Mouse (Mus musculus) spleen, adult 2 months (tissue): ENCODE results near the gene Eif5a. TPM values are rescaled to one million over a fixed set of nuclear protein-coding genes. Genes with fewer than 3 reads are reported as not detected.
A peak's percentile ranks its signal among the peaks of the same experiment; 100 is the strongest.

Experiments used
- DNase-seq, 2 experiments: peaks; one replicate each; pipeline versions ENCODE4 v3.0.0 to v3.0.0-alpha.2; 2012 to 2021; ENCODE audit warnings: low spot score in 2 of 2, low read depth in 1 of 2
- H3K27ac ChIP-seq: fragments of 200-500 bp; 2 replicates; pipeline ENCODE4 v1.5.1; 2012; ENCODE audit warnings: low read length, inconsistent platforms; ENCODE audit not compliant: insufficient read depth
- H3K27me3 ChIP-seq: fragments of 200-500 bp; 2 replicates; pipeline ENCODE4 v1.6.1; 2012; ENCODE audit warnings: mild to moderate bottlenecking, moderate library complexity, low read length, inconsistent platforms; ENCODE audit not compliant: control insufficient read depth, insufficient read depth
- H3K36me3 ChIP-seq: fragments of 200-500 bp; 2 replicates; pipeline ENCODE4 v1.6.1; 2012; ENCODE audit warnings: mild to moderate bottlenecking, low read length, inconsistent platforms; ENCODE audit not compliant: control insufficient read depth, insufficient read depth
- H3K4me1 ChIP-seq: fragments of 200-500 bp; 2 replicates; pipeline ENCODE4 v1.6.1; 2011; ENCODE audit warnings: inconsistent platforms; ENCODE audit not compliant: control insufficient read depth, insufficient read depth, insufficient read length
- H3K4me3 ChIP-seq: fragments of 200-500 bp; 2 replicates; pipeline ENCODE4 v1.5.1; 2011; ENCODE audit warnings: mild to moderate bottlenecking, inconsistent platforms; ENCODE audit not compliant: insufficient read depth, insufficient read length; ENCODE audit errors: extremely low read depth
- CTCF ChIP-seq: fragments of 200-500 bp; IDR thresholded peaks from 2 replicates; pipeline ENCODE4 v1.5.1; 2011; ENCODE audit warnings: mild to moderate bottlenecking, inconsistent platforms; ENCODE audit not compliant: insufficient read depth, insufficient read length, insufficient replicate concordance; ENCODE audit errors: extremely low read depth
- POLR2A ChIP-seq: fragments of 200-500 bp; IDR thresholded peaks from 2 replicates; pipeline ENCODE4 v1.6.1; 2011; ENCODE audit warnings: low read depth, low read length, inconsistent platforms
- WGBS: fragments of 180-500 bp; shearing (Covaris S2); methylation state at CpG from one replicate; pipeline ENCODE4 v1.1.7; 2018; 5-methylcytosine and 5-hydroxymethylcytosine counted together
- polyA plus RNA-seq: library from polyadenylated mRNA; depleted of rRNA; stranded (reverse); fragments of >200 nt; gene quantifications from 2 replicates; pipeline ENCODE4 v1.2.3, GENCODE M21; 2012

Gene Eif5a
- polyA plus RNA-seq, 1 experiment = 219 TPM

DNA sequence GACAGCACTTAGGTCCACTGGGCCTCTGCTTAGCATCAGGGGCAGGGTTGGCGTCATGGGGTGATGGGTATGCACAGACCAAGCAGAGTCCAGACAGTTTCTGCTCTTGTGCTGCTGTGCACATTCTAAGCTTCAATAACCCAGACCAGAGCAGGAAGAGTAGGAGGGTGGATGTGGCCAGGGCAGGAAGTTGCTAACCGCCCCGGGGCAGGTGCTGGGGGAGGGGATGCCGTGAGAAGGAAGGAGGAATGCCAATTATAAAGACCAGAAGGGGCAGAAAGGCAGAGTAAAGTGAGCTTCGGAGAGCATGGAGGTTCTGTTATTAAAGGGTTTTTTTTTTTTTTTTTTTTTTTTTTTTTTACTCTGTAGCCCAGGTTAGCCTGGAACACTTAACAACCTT lies 27.1 kb downstream of the Eif5a start:
- Histone ChIP-seq H3K36me3 (peaks cover 14% of the 10 kb centered on the region), H3K4me1 (peaks cover 11% of the 10 kb centered on the region; the same call in 1 of the 2 replicates), H3K27ac (peak overlapping the region; percentile 98), H3K27me3 (no peaks in the 10 kb centered on the region), H3K4me3 (peak overlapping the region; percentile 70)
- WGBS = 4% methylated on average over 5 of the region's 5 CpGs
- peak; percentile 65 to 87 for DNase-seq
- no peak for TF ChIP-seq CTCF
- no peak; the same call in 1 of the 2 replicates for TF ChIP-seq POLR2A

DNA sequence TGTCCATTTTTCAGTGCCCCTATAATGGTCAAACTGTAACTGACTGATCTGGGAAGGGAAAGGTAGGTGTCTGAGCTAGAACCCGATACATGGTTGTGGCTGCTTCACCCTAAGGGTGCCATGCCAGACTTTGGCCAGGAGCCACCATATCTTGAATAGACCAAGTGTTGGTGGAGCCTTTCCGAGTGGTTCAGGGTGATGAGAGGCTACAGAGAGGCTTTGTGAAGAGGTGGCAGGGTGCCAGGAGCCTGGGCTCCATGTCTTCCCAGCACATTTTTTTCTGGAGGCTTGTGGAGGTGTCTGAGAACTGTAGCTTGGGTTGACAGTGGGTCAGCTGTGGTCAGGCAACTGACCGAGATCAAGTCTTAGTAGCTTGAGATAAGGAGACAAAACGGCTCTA lies 30.3 kb downstream of the Eif5a start:
- 86% methylated on average over 4 of the region's 4 CpGs for WGBS
- Histone ChIP-seq H3K4me3 (no peak overlapping the region), H3K4me1 (peaks cover 11% of the 10 kb centered on the region; the same call in 1 of the 2 replicates), H3K27me3 (no peaks in the 10 kb centered on the region), H3K27ac (no peak overlapping the region), H3K36me3 (peaks cover 25% of the 10 kb centered on the region)
- DNase-seq = no peak
- no peak for TF ChIP-seq CTCF
- no peak for TF ChIP-seq POLR2A

DNA sequence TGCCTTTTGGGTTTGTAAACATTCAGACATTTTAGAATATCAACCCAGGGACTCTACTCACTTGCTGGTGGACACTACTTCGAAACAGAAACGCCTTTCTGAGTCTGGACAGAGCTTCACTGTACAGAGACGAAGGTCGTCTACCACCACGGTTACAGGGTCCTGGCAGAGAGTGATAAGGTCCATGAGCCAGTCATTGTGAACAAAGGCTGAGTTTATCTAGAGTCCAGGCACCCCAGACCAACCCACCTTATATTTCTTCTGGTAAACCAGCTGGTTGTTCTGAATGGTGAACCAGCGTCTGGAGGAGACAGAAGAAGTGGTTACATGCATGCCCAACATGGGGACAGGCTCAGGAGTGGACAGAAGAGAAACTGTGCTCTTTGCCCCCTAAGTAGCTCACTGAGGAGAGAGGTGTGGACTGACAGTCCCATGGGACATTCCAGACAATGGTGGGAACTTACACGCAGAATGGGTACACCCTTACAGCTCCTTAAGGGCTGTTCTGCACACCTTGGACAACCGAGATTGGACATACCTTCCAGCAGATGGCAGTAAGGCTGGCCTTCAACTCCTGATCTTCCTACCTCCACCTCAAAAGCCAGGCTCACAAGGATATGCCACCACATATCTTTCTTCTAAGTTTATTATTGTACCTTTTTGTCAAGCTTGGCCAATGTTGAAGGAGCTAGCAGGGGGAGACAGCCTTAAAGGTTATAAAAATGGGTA lies 34.7 kb downstream of the Eif5a start:
- Histone ChIP-seq H3K4me3 (no peak overlapping the region), H3K4me1 (peaks cover 5% of the 10 kb centered on the region; the same call in 1 of the 2 replicates), H3K36me3 (peaks cover 51% of the 10 kb centered on the region), H3K27ac (no peak overlapping the region), H3K27me3 (no peaks in the 10 kb centered on the region)
- no peak for DNase-seq
- TF ChIP-seq CTCF (no peak; the same call in 1 of the 2 replicates), POLR2A (no peak)
- WGBS = 80% methylated on average over 8 of the region's 8 CpGs

GRCm38 (mm10) chr11:69884663-69885062 lies 37.1 kb downstream of the Eif5a start:
- WGBS = 87% methylated on average over 8 of the region's 8 CpGs
- no peaks in the 10 kb centered on the region for H3K27me3 ChIP-seq
- DNase-seq = no peak
- H3K36me3 ChIP-seq = peaks cover 37% of the 10 kb centered on the region
- peaks cover 5% of the 10 kb centered on the region; the same call in 1 of the 2 replicates for H3K4me1 ChIP-seq
- no peak overlapping the region for H3K4me3 ChIP-seq
- no peak for TF ChIP-seq POLR2A
- no peak for TF ChIP-seq CTCF
- H3K27ac ChIP-seq = no peak overlapping the region

- TF ChIP-seq POLR2A (no peak), CTCF (no peak)
- no peaks in the 10 kb centered on the region for H3K27me3 ChIP-seq
- WGBS = 83% methylated on average over 9 of the region's 9 CpGs
- no peak for DNase-seq
- H3K36me3 ChIP-seq = peaks cover 33% of the 10 kb centered on the region
- no peak overlapping the region for H3K4me3 ChIP-seq
- H3K27ac ChIP-seq = no peak overlapping the region
- H3K4me1 ChIP-seq = peaks cover 5% of the 10 kb centered on the region; the same call in 1 of the 2 replicates
Measured at GRCm38 (mm10) chr11:69884240-69884639, 37.5 kb downstream of the Eif5a start.

DNA sequence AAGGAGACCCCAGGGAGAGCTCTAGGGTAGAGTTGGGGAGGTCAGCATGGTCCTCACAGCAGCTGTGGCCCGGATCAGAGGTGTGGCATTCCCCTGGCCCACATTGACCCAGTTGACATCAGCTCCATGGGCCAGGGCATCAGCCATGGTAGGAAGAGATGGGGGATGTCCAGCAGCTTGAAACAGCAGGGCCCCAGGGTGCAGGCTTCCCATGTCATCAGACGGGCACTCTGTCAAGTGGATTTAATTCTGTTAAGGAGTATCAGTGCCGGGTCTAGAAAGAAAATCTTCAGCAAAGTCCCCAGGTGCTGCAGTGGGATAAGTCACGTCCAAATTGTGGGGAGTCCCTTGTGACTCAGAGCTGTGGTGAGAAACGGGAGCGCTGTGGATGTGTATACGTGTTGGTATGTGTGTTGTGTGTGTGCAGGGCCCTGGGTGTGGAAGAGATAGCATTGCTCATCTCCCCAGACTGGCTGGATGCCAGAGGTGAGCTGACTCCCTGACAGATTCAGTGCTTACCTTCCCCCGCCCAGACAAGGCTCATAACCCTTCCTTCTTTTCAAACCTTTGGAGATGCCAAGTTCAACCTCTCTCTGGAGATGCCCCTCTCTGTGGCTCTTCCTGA lies 38.1 kb downstream of the Eif5a start:
- 84% methylated on average over 8 of the region's 8 CpGs for WGBS
- TF ChIP-seq POLR2A (no peak), CTCF (no peak)
- Histone ChIP-seq H3K27me3 (no peaks in the 10 kb centered on the region), H3K4me3 (no peak overlapping the region), H3K4me1 (peaks cover 5% of the 10 kb centered on the region; the same call in 1 of the 2 replicates), H3K27ac (no peak overlapping the region), H3K36me3 (peaks cover 31% of the 10 kb centered on the region)
- DNase-seq = no peak
